Mouse (Mus musculus) urinary bladder, adult 2 months (tissue): Measurements from ENCODE around the gene Osbp2. TPM values are rescaled to one million over a fixed set of nuclear protein-coding genes. Genes with fewer than 3 reads are reported as not detected.

ENCODE experiments used
- DNase-seq: peaks from one replicate; pipeline ENCODE4 v3.0.0; 2022; ENCODE audit warnings: low spot score
- polyA plus RNA-seq: library from polyadenylated mRNA; depleted of rRNA; stranded (reverse); fragments of >200 nt; gene quantifications from 2 replicates; pipeline ENCODE4 v1.2.3, GENCODE M21; 2012

Gene Osbp2
- polyA plus RNA-seq, 1 experiment, result 0.98 TPM

GRCm38 (mm10) chr11:3862661-3863453 is 846 bp downstream of the Osbp2 start:
- DNase-seq, result no peak

- DNase-seq, result no peak
Measured at GRCm38 (mm10) chr11:3860361-3860760, 3.3 kb downstream of the Osbp2 start.

- no peak for DNase-seq
Measured at GRCm38 (mm10) chr11:3859778-3860177, 3.9 kb downstream of the Osbp2 start.

GRCm38 (mm10) chr11:3857902-3858301 is 5.8 kb downstream of the Osbp2 start:
- no peak for DNase-seq

GRCm38 (mm10) chr11:3855846-3856245 is 7.9 kb downstream of the Osbp2 start:
- no peak for DNase-seq

GRCm38 (mm10) chr11:3854156-3854555 is 9.5 kb downstream of the Osbp2 start:
- no peak for DNase-seq

GRCm38 (mm10) chr11:3853481-3854034 is 10.1 kb downstream of the Osbp2 start:
- DNase-seq, result no peak

- no peak for DNase-seq
Measured at GRCm38 (mm10) chr11:3853031-3853430, 10.7 kb downstream of the Osbp2 start.

- DNase-seq, result no peak
Measured at GRCm38 (mm10) chr11:3851872-3852271, 11.8 kb downstream of the Osbp2 start.

GRCm38 (mm10) chr11:3850746-3851277 is 12.9 kb downstream of the Osbp2 start:
- no peak for DNase-seq

GRCm38 (mm10) chr11:3850315-3850614 is 13.4 kb downstream of the Osbp2 start:
- no peak for DNase-seq

- DNase-seq, result no peak
Measured at GRCm38 (mm10) chr11:3849469-3850314, 14.0 kb downstream of the Osbp2 start.

GRCm38 (mm10) chr11:3846351-3846750 is 17.4 kb downstream of the Osbp2 start:
- DNase-seq, result no peak

GRCm38 (mm10) chr11:3843943-3844734 is 19.6 kb downstream of the Osbp2 start:
- DNase-seq, result no peak

- DNase-seq, result no peak
Measured at GRCm38 (mm10) chr11:3835271-3835670, 28.4 kb downstream of the Osbp2 start.

- no peak for DNase-seq
Measured at GRCm38 (mm10) chr11:3834421-3835098, 29.1 kb downstream of the Osbp2 start.

- DNase-seq, result no peak
Measured at GRCm38 (mm10) chr11:3833544-3834420, 29.9 kb downstream of the Osbp2 start.

- no peak for DNase-seq
Measured at GRCm38 (mm10) chr11:3832193-3832901, 31.4 kb downstream of the Osbp2 start.

GRCm38 (mm10) chr11:3829736-3830135 is 34.0 kb downstream of the Osbp2 start:
- DNase-seq, result no peak
